Mouse (Mus musculus) gastrocnemius, adult 2 months (tissue): ENCODE measurements around the gene Selenoo. TPM values are rescaled to one million over a fixed set of nuclear protein-coding genes. Genes with fewer than 3 reads are reported as not detected.

Source experiments
- DNase-seq: peaks from one replicate; pipeline ENCODE4 v3.0.0; 2022
- H3K27ac ChIP-seq: fragments of 200-600 bp; 2 replicates; pipeline ENCODE4 v1.8.1; 2022; ENCODE audit warnings: mild to moderate bottlenecking
- H3K4me3 ChIP-seq: fragments of 200-600 bp; 2 replicates; pipeline ENCODE4 v1.8.1; 2022; ENCODE audit warnings: mild to moderate bottlenecking, moderate library complexity
- CTCF ChIP-seq: fragments of 200-600 bp; IDR thresholded peaks from 2 replicates; pipeline ENCODE4 v1.8.1; 2022; ENCODE audit warnings: antibody characterized with exemption, mild to moderate bottlenecking, moderate library complexity
- intact Hi-C: fragments of 180-260 bp; cut with DNase I; formaldehyde crosslinking; loops from one replicate; pipeline ENCODE4 v1.15.1; 2025
- total RNA-seq, 2 experiments: library from RNA; stranded (reverse); gene quantifications; 2 replicates each; pipeline ENCODE4 v1.2.3; 2021

Gene Selenoo
- total RNA-seq, 2 experiments from 2014 or later, result 13.8 to 15.6 TPM

- no peak for DNase-seq
- intact Hi-C loops, result no loop called here
- Histone ChIP-seq H3K27ac (no peak overlapping the region), H3K4me3 (no peak overlapping the region)
- no peak for TF ChIP-seq CTCF
Observed at GRCm38 (mm10) chr15:89063536-89063935, 25.3 kb upstream of the Selenoo start.

DNA sequence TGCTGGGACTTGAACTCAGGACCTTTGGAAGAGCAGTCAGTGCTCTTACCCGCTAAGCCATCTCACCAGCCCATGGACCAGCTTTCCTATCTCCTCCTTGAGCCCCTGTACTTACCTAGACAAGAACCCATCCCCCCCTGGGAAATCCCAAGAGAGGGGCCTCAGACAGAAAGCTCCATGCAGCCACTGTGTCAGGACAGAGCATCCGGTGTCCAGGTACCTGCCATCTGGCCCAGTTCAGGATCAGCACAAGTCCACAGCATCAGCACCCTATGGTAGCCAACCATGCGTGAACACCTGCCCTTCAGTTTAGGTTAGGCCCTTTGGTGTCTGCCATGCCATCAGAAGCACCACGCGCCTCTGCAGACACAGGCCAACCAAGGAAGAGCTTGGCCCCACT lies 24.0 kb upstream of the Selenoo start:
- TF ChIP-seq CTCF, result no peak
- no peak for DNase-seq
- H3K4me3 ChIP-seq, result no peak overlapping the region
- intact Hi-C loops, result no loop called here
- no peak overlapping the region for H3K27ac ChIP-seq

DNA sequence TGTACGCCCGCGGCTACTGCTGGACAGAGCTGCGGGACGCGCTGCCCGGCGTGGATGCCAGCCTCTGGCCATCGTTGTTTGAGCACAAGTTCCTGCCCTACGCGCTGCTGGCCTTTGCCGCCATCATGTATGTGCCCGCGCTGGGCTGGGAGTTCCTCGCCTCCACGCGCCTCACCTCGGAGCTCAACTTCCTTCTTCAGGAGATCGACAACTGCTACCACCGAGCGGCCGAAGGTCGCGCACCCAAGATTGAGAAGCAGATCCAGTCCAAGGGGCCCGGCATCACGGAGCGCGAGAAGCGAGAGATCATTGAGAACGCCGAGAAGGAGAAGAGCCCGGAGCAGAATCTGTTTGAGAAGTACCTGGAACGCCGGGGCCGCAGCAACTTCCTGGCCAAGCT lies 21.3 kb upstream of the Selenoo start:
- no peak for DNase-seq
- no peak overlapping the region for H3K27ac ChIP-seq
- H3K4me3 ChIP-seq, result no peak overlapping the region
- intact Hi-C loops, result no loop called here
- no peak for TF ChIP-seq CTCF

- Histone ChIP-seq H3K4me3 (no peak overlapping the region), H3K27ac (no peak overlapping the region)
- DNase-seq, result no peak
- no peak for TF ChIP-seq CTCF
- intact Hi-C loops, result no loop called here
Observed at GRCm38 (mm10) chr15:89068226-89068625, 20.7 kb upstream of the Selenoo start.

DNA sequence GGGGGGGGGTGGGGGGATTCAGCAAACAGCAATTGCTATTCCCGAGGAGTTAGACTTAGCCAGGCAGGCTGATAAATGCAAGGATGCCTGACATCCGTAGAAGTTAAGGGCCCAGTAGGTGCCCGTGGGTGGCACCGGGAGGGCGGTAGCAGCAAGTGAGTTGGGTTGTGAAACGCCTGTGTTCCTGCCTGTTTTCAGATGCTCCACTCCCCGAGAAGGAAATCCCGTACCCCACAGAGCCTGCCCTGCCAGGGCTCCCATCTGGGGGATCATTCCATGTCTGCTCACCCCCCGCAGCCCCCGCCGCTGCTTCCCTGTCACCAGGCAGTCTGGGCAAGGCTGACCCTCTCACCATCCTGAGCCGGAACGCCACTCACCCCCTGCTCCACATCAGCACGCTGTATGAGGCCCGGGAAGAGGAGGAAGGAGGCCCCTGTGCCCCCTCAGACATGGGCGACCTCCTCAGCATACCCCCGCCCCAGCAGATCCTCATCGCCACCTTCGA lies 19.5 kb upstream of the Selenoo start:
- intact Hi-C loops, result no loop called here
- Histone ChIP-seq H3K27ac (no peak overlapping the region), H3K4me3 (no peak overlapping the region)
- TF ChIP-seq CTCF, result no peak
- no peak for DNase-seq

- TF ChIP-seq CTCF, result no peak
- Histone ChIP-seq H3K4me3 (no peak overlapping the region), H3K27ac (no peak overlapping the region)
- intact Hi-C loops, result no loop called here
- DNase-seq, result peak; percentile 18
Observed at GRCm38 (mm10) chr15:89070606-89071005, 18.3 kb upstream of the Selenoo start.

GRCm38 (mm10) chr15:89073993-89074603 lies 14.8 kb upstream of the Selenoo start:
- DNase-seq, result no peak
- no peak for TF ChIP-seq CTCF
- H3K4me3 ChIP-seq, result no peak overlapping the region
- intact Hi-C loops, result no loop called here
- H3K27ac ChIP-seq, result peak overlapping the region; percentile 94

- Histone ChIP-seq H3K4me3 (peak within 1 kb of the TSS; percentile 96), H3K27ac (peak within 1 kb of the TSS; percentile 94)
- peak; percentile 50 for DNase-seq
- TF ChIP-seq CTCF, result no peak
- intact Hi-C loops, result loop anchor here (5.0 kb wide), 2 partner anchors 137 to 253 kb away; partner anchors contain the start of gene Ppp6r2
Observed at GRCm38 (mm10) chr15:89074613-89075477, 14.0 kb upstream of the Selenoo start, which contains the start of gene Trabd. Trabd (plus strand) TSS chr15:89075124.

GRCm38 (mm10) chr15:89075478-89076147 lies 13.3 kb upstream of the Selenoo start:
- intact Hi-C loops, result loop anchor here (5.0 kb wide), 2 partner anchors 137 to 253 kb away; partner anchors contain the start of gene Ppp6r2
- peak; percentile 27; the same call in 1 of the 2 replicates for TF ChIP-seq CTCF
- DNase-seq, result peak; percentile 95
- peak overlapping the region; percentile 94 for H3K27ac ChIP-seq
- H3K4me3 ChIP-seq, result peak overlapping the region; percentile 96

DNA sequence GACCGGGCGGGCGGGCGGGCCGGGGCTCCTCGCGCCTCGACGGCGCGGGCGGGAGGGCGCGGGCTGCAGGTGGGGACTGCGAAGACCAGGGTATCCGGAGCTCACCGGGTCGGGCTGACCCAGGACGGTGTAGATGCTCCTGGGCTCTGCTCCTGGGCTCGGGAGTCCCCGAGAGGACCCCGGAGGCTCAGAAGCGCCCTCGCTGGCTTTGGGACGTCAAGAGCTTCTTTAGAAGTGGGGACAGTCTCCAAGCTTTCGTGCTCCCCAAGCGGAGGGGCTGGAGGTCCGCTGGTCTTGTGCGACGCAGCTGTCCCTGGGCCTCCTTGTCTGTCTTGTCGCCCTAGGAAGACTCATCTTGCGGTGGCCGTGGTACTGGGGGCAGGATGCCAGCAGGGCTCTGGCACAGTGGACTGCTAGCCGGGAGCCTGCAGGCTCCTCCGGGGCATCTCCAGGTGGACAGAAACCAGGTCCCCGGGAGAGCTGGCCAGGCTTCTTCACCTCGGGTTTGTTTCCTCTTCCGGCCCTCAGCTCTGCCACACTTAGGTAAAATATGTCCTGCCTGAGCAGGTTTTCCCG lies 12.6 kb upstream of the Selenoo start:
- peak overlapping the region; percentile 94 for H3K27ac ChIP-seq
- H3K4me3 ChIP-seq, result peak overlapping the region; percentile 96
- no peak for TF ChIP-seq CTCF
- DNase-seq, result peak; percentile 83
- intact Hi-C loops, result loop anchor here (5.0 kb wide), 2 partner anchors 136 to 254 kb away; partner anchors contain the start of gene Ppp6r2

DNA sequence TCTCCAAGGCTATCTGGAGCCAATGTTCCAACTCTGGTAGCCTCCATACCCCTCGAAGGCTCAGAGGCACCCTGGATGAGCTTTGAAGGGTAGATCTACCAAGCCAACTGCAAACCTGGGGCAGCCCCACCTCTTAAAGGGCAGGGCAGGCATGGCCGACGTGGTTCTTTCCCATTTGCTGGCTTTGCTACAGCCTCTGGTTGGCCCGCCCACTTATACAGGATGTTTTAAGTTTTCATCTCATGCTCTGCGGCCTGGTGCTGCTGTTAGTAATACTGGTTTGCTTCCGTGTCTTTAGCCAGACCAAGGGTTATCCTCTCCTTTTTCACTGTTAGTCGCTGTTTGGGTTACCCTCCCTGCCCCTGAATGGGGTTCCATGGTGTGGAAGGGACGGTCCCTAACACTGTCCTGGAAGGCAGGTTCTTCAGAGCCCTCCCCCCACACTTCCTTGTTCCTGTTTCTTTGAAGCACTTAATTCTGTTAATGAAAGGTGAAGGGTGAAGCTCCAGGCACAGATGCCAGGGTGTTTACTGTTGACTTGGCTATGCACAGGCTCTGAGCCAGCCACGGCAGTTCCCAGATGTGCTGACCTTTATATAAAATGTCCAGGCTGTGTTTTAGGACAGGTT lies 10.6 kb upstream of the Selenoo start:
- Histone ChIP-seq H3K4me3 (peak overlapping the region; percentile 96), H3K27ac (peak overlapping the region; percentile 94)
- intact Hi-C loops, result loop anchor here (5.0 kb wide), 2 partner anchors 134 to 256 kb away; partner anchors contain the start of gene Ppp6r2
- no peak for TF ChIP-seq CTCF
- peak; percentile 55 for DNase-seq

GRCm38 (mm10) chr15:89083906-89084305 lies 5.0 kb upstream of the Selenoo start:
- intact Hi-C loops, result no loop called here
- no peak for DNase-seq
- TF ChIP-seq CTCF, result no peak
- Histone ChIP-seq H3K27ac (no peak overlapping the region), H3K4me3 (no peak overlapping the region)
